Comparison of ENCODE assay signal across 8 mouse cellular contexts in the genomic region with DNA sequence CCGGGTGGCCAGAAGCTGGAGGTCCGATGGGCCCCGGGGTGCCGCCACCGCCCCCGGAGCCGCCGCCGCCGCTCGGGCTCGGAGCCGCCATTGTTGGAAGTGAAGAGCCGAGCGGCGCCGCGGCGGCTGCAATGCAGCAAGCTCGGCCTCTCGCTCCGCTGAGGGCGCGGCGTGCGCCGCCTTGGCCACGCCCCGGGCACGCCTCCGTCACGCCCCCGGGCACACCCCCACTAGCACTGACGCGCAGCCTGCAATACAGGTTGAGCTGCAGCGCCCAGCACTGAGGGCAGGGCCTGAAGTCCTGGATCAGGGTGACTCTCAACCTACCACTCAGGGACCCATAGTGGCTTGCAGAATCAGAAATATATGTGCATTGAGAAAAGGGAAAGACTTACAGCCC. TPM values are rescaled to one million over a fixed set of nuclear protein-coding genes. Genes with fewer than 3 reads are reported as not detected.
DNase-seq lines count a peak whose midpoint lies in the region; ATAC-seq lines count a peak whose summit lies in the region.

Gene Map2k4 (minus strand): TSS at position 144 of the 400 bp plus-strand sequence.

- no peaks in the 10 kb centered on the region for H3K36me3 ChIP-seq in forebrain, embryonic 11.5 days (ENCODE audit: control insufficient read depth, insufficient read depth, low read length)
- H3K36me3 ChIP-seq in heart, embryonic 16.5 days (ENCODE audit: control insufficient read depth, insufficient read depth): no peaks in the 10 kb centered on the region
- 0 out of 2 replicates have a peak, but pooled peaks cover 7% of the 10 kb centered on the region for H3K36me3 ChIP-seq in liver, embryonic 15.5 days (replicated peaks)
- H3K36me3 ChIP-seq in neural tube, embryonic 12.5 days: no peaks in the 10 kb centered on the region

- WGBS in forebrain, embryonic 11.5 days: under 1% methylated on average over 36 of the region's 36 CpGs
- WGBS in heart, embryonic 16.5 days: 2% methylated on average over 34 of the region's 36 CpGs
- WGBS in liver, embryonic 15.5 days (ENCODE audit: insufficient replicate concordance): under 1% methylated on average over 36 of the region's 36 CpGs
- WGBS in neural tube, embryonic 12.5 days: 1% methylated on average over 34 of the region's 36 CpGs

- DNase-seq in c-Kit-negative CD71-positive TER-119-positive erythroid progenitor cells, embryonic 14.5 days (ENCODE audit: low read depth, low spot score): peak; percentile 85
- DNase-seq in forebrain, embryonic 11.5 days (ENCODE audit: low spot score): peak; percentile 98
- peak; percentile 93 to 96 for DNase-seq in kidney, postnatal 36 days
- DNase-seq in telencephalon, adult 2 months (ENCODE audit: low read depth, low spot score): peak; percentile 88

- 0 out of 2 replicates have a peak, but pooled peaks cover 2% of the 10 kb centered on the region for H3K4me1 ChIP-seq in forebrain, embryonic 11.5 days (replicated peaks; ENCODE audit: control insufficient read depth, insufficient read depth, low read length)
- H3K4me1 ChIP-seq in heart, embryonic 16.5 days (ENCODE audit: control insufficient read depth, insufficient read depth, low read length): peaks cover 10% of the 10 kb centered on the region
- peaks cover 48% of the 10 kb centered on the region for H3K4me1 ChIP-seq in liver, embryonic 15.5 days (replicated peaks)
- peaks cover 15% of the 10 kb centered on the region for H3K4me1 ChIP-seq in neural tube, embryonic 12.5 days

- peak within 1 kb of the TSS; percentile 70 for H3K4me2 ChIP-seq in forebrain, embryonic 11.5 days (ENCODE audit: low read depth, low read length, severe bottlenecking)
- peak within 1 kb of the TSS; percentile 85 for H3K4me2 ChIP-seq in heart, embryonic 16.5 days (ENCODE audit: low read depth, low read length)
- H3K4me2 ChIP-seq in liver, embryonic 15.5 days: peak within 1 kb of the TSS; percentile 84
- peak within 1 kb of the TSS; percentile 81 for H3K4me2 ChIP-seq in neural tube, embryonic 12.5 days (replicated peaks)

- H3K9ac ChIP-seq in forebrain, embryonic 11.5 days (ENCODE audit: low read length): peak within 1 kb of the TSS; percentile 94
- peak within 1 kb of the TSS; percentile 98 for H3K9ac ChIP-seq in heart, embryonic 16.5 days (ENCODE audit: low read length)
- H3K9ac ChIP-seq in liver, embryonic 15.5 days: peak within 1 kb of the TSS; percentile 97
- peak within 1 kb of the TSS; percentile 99 for H3K9ac ChIP-seq in neural tube, embryonic 12.5 days

- H3K27ac ChIP-seq in forebrain, embryonic 11.5 days (ENCODE audit: low read depth, low read length): peak within 1 kb of the TSS; percentile 59
- H3K27ac ChIP-seq in heart, embryonic 16.5 days (ENCODE audit: low read length): peak within 1 kb of the TSS; percentile 87
- peak within 1 kb of the TSS; percentile 91 for H3K27ac ChIP-seq in liver, embryonic 15.5 days (replicated peaks)
- H3K27ac ChIP-seq in neural tube, embryonic 12.5 days: peak within 1 kb of the TSS; percentile 72

- peak; percentile 98 for ATAC-seq in CD4-positive, CD25-positive, alpha-beta regulatory T cell, adult 4 months
- peak; percentile 99 for ATAC-seq in forebrain, embryonic 11.5 days (replicated peaks; ENCODE audit: low FRiP score)
- ATAC-seq in heart, embryonic 16.5 days (replicated peaks; ENCODE audit: extremely low read depth, insufficient read depth, low FRiP score): peak; percentile 99
- ATAC-seq in liver, embryonic 15.5 days (ENCODE audit: insufficient read depth): peak; percentile 97
- peak; percentile 100 for ATAC-seq in neural tube, embryonic 12.5 days (ENCODE audit: low FRiP score, low read depth)

- no peaks in the 10 kb centered on the region for H3K9me3 ChIP-seq in forebrain, embryonic 11.5 days (ENCODE audit: control insufficient read depth, low read length)
- no peaks in the 10 kb centered on the region for H3K9me3 ChIP-seq in heart, embryonic 16.5 days (replicated peaks; ENCODE audit: control insufficient read depth, low read length)
- H3K9me3 ChIP-seq in liver, embryonic 15.5 days (replicated peaks): no peaks in the 10 kb centered on the region
- no peaks in the 10 kb centered on the region for H3K9me3 ChIP-seq in neural tube, embryonic 12.5 days

- H3K4me3 ChIP-seq in forebrain, embryonic 11.5 days (ENCODE audit: low read depth, low read length): peak within 1 kb of the TSS; percentile 96
- peak within 1 kb of the TSS; percentile 92 for H3K4me3 ChIP-seq in heart, embryonic 16.5 days (ENCODE audit: low read length)
- peak within 1 kb of the TSS; percentile 98 for H3K4me3 ChIP-seq in liver, embryonic 15.5 days (replicated peaks)
- peak within 1 kb of the TSS; percentile 98 for H3K4me3 ChIP-seq in neural tube, embryonic 12.5 days

- no peaks in the 10 kb centered on the region for H3K27me3 ChIP-seq in forebrain, embryonic 11.5 days (ENCODE audit: control insufficient read depth, insufficient read depth, low read length)
- H3K27me3 ChIP-seq in heart, embryonic 16.5 days (ENCODE audit: control insufficient read depth, insufficient read depth, low read length): no peaks in the 10 kb centered on the region
- no peaks in the 10 kb centered on the region for H3K27me3 ChIP-seq in liver, embryonic 15.5 days
- H3K27me3 ChIP-seq in neural tube, embryonic 12.5 days (replicated peaks): no peaks in the 10 kb centered on the region

RNA-seq across cellular contexts. Expression of gene Map2k4, which starts in this region (rescaled TPM):
- 10 to 100 TPM; 17.4 to 19.3 TPM for polyA plus RNA-seq in CD4-positive, CD25-positive, alpha-beta regulatory T cell, adult 4 months (2017; shearing (Covaris generic))
- polyA plus RNA-seq in forebrain, embryonic 11.5 days (2014; fragmentation: Nextera tagmentation; extraction: Ambion mirVana): 73.7 and 75.0 TPM in 2 replicates
- 57.6 and 60.4 TPM in 2 replicates for polyA plus RNA-seq in heart, embryonic 16.5 days (2015; fragmentation: Nextera tagmentation; extraction: Ambion mirVana)
- 32.1 and 33.3 TPM in 2 replicates for polyA plus RNA-seq in liver, embryonic 15.5 days (2015; fragmentation: Nextera tagmentation; extraction: Ambion mirVana)
- polyA plus RNA-seq in neural tube, embryonic 12.5 days (2016; fragmentation: Nextera tagmentation; extraction: Ambion mirVana): 71.3 and 72.6 TPM in 2 replicates

Comparison
In these comparisons a context has a peak if more than half of its experiments do, and no peak if none do; other contexts are left out.
1. Peak in every context shown above with its lines: DNase-seq, ATAC-seq, H3K4me3 ChIP-seq and H3K27ac ChIP-seq.